Mouse (Mus musculus) neural tube, embryonic 14.5 days (tissue): ENCODE measurements at regions not wholly inside any gene's neighbourhood (a gene's known extent, or its start where the extent isn't known, plus 50 kb on each side); places are given as distances from the start of the nearest gene placed in this dataset.

Source experiments
- ATAC-seq: fragments of 200-750 bp; cut with Nextera tagmentation; 2 replicates; pipeline ENCODE4 v1.8.0; 2017; ENCODE audit warnings: low read depth, mild to moderate bottlenecking, moderate TSS enrichment, moderate library complexity
- H3K27ac ChIP-seq: fragments of 300-500 bp; sonication (generic); 2 replicates; pipeline ENCODE4 v1.5.1; 2014; ENCODE audit warnings: low read depth, mild to moderate bottlenecking, control low read depth, low read length, moderate library complexity, mixed read lengths
- H3K27me3 ChIP-seq: fragments of 300-500 bp; sonication (generic); 2 replicates; pipeline ENCODE4 v1.6.1; 2014; ENCODE audit warnings: low read length; ENCODE audit not compliant: control insufficient read depth, insufficient read depth
- H3K36me3 ChIP-seq: fragments of 300-500 bp; sonication (generic); 2 replicates; pipeline ENCODE4 v1.6.1; 2014; ENCODE audit warnings: low read length, mixed read lengths; ENCODE audit not compliant: control insufficient read depth, insufficient read depth
- H3K4me1 ChIP-seq: fragments of 300-500 bp; sonication (generic); 2 replicates; pipeline ENCODE4 v1.6.1; 2014; ENCODE audit warnings: low read length; ENCODE audit not compliant: control insufficient read depth, insufficient read depth
- H3K4me2 ChIP-seq: fragments of 300-500 bp; sonication (generic); 2 replicates; pipeline ENCODE4 v1.6.1; 2014; ENCODE audit warnings: mild to moderate bottlenecking, low read depth, low read length, control low read depth
- H3K4me3 ChIP-seq: fragments of 300-500 bp; sonication (generic); 2 replicates; pipeline ENCODE4 v1.5.1; 2014; ENCODE audit warnings: low read depth, low read length, control low read depth, mixed read lengths
- H3K9ac ChIP-seq: fragments of 300-500 bp; sonication (generic); replicated peaks from 2 replicates; pipeline ENCODE4 v1.6.1; 2014; ENCODE audit warnings: low read depth, mild to moderate bottlenecking, control low read depth, low read length, mixed read lengths
- H3K9me3 ChIP-seq: fragments of 300-500 bp; sonication (generic); 2 replicates; pipeline ENCODE4 v1.6.1; 2016; ENCODE audit warnings: low read length; ENCODE audit not compliant: control insufficient read depth
- WGBS: fragments of 180-500 bp; shearing (Covaris S2); extraction: QIAGEN DNeasy Blood & Tissue Kit; methylation state at CpG from one replicate; pipeline ENCODE4 v1.1.7; 2014; 5-methylcytosine and 5-hydroxymethylcytosine counted together

GRCm38 (mm10) chr19:56105452-56106091 lies 181.4 kb upstream of the Habp2 start:
- Histone ChIP-seq H3K27me3 (no peaks in the 10 kb centered on the region), H3K4me3 (no peak overlapping the region), H3K4me1 (no peaks in the 10 kb centered on the region), H3K4me2 (no peak overlapping the region), H3K27ac (no peak overlapping the region), H3K9ac (no peak overlapping the region), H3K9me3 (no peaks in the 10 kb centered on the region), H3K36me3 (no peaks in the 10 kb centered on the region)
- ATAC-seq: no peak; the same call in 1 of the 2 replicates
- WGBS: 13% methylated on average over 23 of the region's 23 CpGs

GRCm38 (mm10) chr19:56108796-56109195 lies 178.1 kb upstream of the Habp2 start:
- Histone ChIP-seq H3K9me3 (no peaks in the 10 kb centered on the region), H3K9ac (no peak overlapping the region), H3K4me2 (no peak overlapping the region), H3K4me3 (no peak overlapping the region), H3K4me1 (no peaks in the 10 kb centered on the region), H3K27me3 (no peaks in the 10 kb centered on the region), H3K36me3 (no peaks in the 10 kb centered on the region), H3K27ac (no peak overlapping the region)
- no peak for ATAC-seq
- WGBS: 79% methylated on average over 6 of the region's 6 CpGs

DNA sequence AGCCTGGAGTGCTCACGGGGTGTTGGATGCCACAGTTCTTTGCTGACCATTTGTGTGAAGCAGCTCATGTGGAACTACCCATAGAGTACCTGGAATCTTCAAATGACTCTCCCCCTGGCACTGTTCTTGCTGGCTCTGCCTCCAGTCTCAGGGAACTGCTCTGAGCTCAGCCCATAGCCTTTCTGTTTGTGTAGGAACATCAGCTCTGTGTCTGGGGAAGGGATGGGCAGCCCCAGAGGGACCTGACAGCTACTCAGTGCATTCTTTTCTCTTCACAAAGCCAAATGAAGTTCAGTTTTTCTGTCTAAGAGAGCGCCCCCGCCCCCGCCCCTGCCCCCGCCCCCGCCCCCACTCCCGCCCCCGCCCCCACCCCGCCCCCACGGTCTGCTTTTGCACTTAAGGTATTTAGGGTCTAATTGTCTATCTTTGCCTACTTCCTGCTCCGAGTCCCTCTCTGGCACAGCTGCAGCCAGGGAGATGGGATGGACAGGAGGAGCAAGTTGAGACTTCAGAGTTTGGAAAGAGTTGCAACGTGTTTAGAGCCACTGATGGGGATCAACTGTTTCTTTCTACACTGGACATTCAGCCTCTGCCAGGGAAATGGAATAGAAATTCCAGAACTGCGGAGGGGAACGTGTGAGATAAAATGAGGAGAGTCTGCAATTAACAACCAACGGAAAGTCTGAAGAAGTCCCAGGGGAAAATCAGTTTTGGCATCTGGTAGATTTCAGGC lies 171.2 kb upstream of the Habp2 start:
- Histone ChIP-seq H3K9me3 (no peaks in the 10 kb centered on the region), H3K27me3 (no peaks in the 10 kb centered on the region), H3K4me3 (no peak overlapping the region), H3K4me2 (no peak overlapping the region), H3K4me1 (no peaks in the 10 kb centered on the region), H3K27ac (no peak overlapping the region), H3K9ac (no peak overlapping the region), H3K36me3 (no peaks in the 10 kb centered on the region)
- WGBS: 15% methylated on average over 12 of the region's 15 CpGs
- ATAC-seq: no peak

GRCm38 (mm10) chr19:56116285-56116680 lies 170.7 kb upstream of the Habp2 start:
- H3K4me2 ChIP-seq: no peak overlapping the region
- H3K27me3 ChIP-seq: no peaks in the 10 kb centered on the region
- H3K4me1 ChIP-seq: no peaks in the 10 kb centered on the region
- 47% methylated on average over 7 of the region's 7 CpGs for WGBS
- no peak overlapping the region for H3K4me3 ChIP-seq
- no peak for ATAC-seq
- H3K9ac ChIP-seq: no peak overlapping the region
- H3K36me3 ChIP-seq: no peaks in the 10 kb centered on the region
- H3K9me3 ChIP-seq: no peaks in the 10 kb centered on the region
- H3K27ac ChIP-seq: no peak overlapping the region

DNA sequence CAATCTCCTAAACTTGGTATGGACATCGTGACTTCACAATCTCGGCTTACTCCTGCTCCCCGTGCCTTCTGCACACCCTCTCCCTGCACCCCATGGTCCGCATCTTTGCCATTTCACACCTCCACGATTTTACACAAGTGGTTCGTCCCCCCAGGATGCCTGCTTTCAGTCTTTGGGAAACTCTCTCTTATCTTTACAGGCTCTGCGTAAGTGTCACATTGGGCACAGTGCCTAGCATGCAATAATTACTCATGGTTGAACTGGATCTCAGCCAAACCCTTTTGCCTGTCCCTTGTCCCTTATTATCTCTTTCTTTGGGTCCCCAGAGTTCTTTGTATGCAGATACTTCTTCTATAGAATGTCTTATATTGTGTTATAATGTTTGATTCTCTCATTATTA lies 166.2 kb upstream of the Habp2 start:
- 81% methylated on average over 7 of the region's 7 CpGs for WGBS
- H3K27ac ChIP-seq: no peak overlapping the region
- H3K9ac ChIP-seq: no peak overlapping the region
- H3K27me3 ChIP-seq: no peaks in the 10 kb centered on the region
- no peak overlapping the region for H3K4me2 ChIP-seq
- no peaks in the 10 kb centered on the region for H3K36me3 ChIP-seq
- no peak overlapping the region for H3K4me3 ChIP-seq
- no peaks in the 10 kb centered on the region for H3K4me1 ChIP-seq
- H3K9me3 ChIP-seq: no peaks in the 10 kb centered on the region
- no peak for ATAC-seq

DNA sequence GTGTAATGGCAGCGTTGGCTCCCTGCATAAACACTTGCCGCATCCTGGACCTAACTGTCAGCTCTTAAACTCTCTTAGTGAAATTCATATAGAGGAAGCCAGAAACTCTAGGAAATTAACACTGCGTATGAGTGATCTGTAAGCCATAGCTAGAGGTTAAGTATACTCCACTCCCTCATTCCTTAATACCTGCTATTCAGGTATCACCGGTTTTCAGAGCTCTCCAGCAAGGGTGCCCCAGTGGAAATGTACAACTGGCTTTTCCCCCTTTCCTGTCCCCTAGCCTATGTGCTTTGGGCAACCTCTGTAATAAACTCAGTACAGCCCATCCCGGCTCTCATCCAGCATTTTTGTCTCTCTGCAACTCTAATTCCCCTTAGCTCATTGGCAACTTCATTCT lies 164.8 kb upstream of the Habp2 start:
- Histone ChIP-seq H3K4me2 (no peak overlapping the region), H3K9ac (no peak overlapping the region), H3K9me3 (no peaks in the 10 kb centered on the region), H3K27me3 (no peaks in the 10 kb centered on the region), H3K4me3 (no peak overlapping the region), H3K4me1 (no peaks in the 10 kb centered on the region), H3K36me3 (no peaks in the 10 kb centered on the region), H3K27ac (no peak overlapping the region)
- no peak for ATAC-seq
- 95% methylated on average over 5 of the region's 5 CpGs for WGBS

- H3K9me3 ChIP-seq: no peaks in the 10 kb centered on the region
- H3K27me3 ChIP-seq: no peaks in the 10 kb centered on the region
- H3K4me2 ChIP-seq: no peak overlapping the region
- H3K36me3 ChIP-seq: no peaks in the 10 kb centered on the region
- H3K4me3 ChIP-seq: no peak overlapping the region
- H3K4me1 ChIP-seq: no peaks in the 10 kb centered on the region
- WGBS: 71% methylated on average over 5 of the region's 5 CpGs
- H3K27ac ChIP-seq: no peak overlapping the region
- H3K9ac ChIP-seq: no peak overlapping the region
- ATAC-seq: no peak
Observed at GRCm38 (mm10) chr19:56131556-56131955, 155.4 kb upstream of the Habp2 start.

- Histone ChIP-seq H3K27ac (no peak overlapping the region), H3K4me3 (no peak overlapping the region), H3K36me3 (no peaks in the 10 kb centered on the region), H3K9me3 (no peaks in the 10 kb centered on the region), H3K27me3 (no peaks in the 10 kb centered on the region; the same call in 1 of the 2 replicates), H3K4me1 (no peaks in the 10 kb centered on the region), H3K9ac (no peak overlapping the region), H3K4me2 (no peak overlapping the region)
- 9% methylated on average over 7 of the region's 7 CpGs for WGBS
- no peak for ATAC-seq
Observed at GRCm38 (mm10) chr19:56132911-56133562, 153.9 kb upstream of the Habp2 start.

GRCm38 (mm10) chr19:56133565-56133964 lies 153.4 kb upstream of the Habp2 start:
- H3K4me2 ChIP-seq: no peak overlapping the region

More at GRCm38 (mm10) chr19:56133565-56133964, 153.4 kb upstream of the Habp2 start:
- WGBS: 4% methylated on average over 5 of the region's 5 CpGs
- ATAC-seq: no peak
- Histone ChIP-seq H3K4me3 (no peak overlapping the region), H3K4me1 (no peaks in the 10 kb centered on the region), H3K27me3 (no peaks in the 10 kb centered on the region; the same call in 1 of the 2 replicates), H3K9ac (no peak overlapping the region), H3K27ac (no peak overlapping the region), H3K9me3 (no peaks in the 10 kb centered on the region), H3K36me3 (no peaks in the 10 kb centered on the region)
